Mouse (Mus musculus): ENCODE measurements around the gene Smad6.

DNA sequence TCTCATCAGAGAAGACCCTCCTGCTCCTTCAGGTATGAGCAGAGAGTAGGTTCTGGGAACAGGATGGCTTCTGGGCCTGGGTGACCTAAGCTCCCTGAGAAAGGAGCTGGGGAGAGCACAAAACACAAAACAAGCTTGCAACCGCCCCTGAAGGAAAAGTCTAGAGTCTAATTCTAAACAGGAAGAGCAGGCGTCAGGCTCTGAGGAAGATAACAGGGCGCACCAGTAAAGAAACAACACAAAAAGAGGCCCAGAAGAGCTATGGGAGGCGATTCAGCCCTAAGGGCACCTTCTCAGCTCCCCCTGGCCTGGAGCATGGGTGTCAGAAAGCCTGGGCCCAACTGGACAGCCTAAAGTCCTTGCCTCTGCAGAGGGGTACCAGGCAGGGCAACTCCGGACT is 47.3 kb upstream of the Smad6 start:
- TF ChIP-seq CTCF (IDR thresholded peaks at IDR 0.05; ENCODE audit: control insufficient read depth, insufficient read depth, low read length) (no peak), POLR2A (IDR thresholded peaks at IDR 0.05; ENCODE audit: borderline replicate concordance, control insufficient read depth, low read depth, low read length) (no peak)
